Mouse (Mus musculus) small intestine, adult 2 months (tissue): ENCODE results near the gene Frk.

Experiments used
- CTCF ChIP-seq: fragments of 200-500 bp; IDR thresholded peaks from 2 replicates; pipeline ENCODE4 v1.5.1; 2012; ENCODE audit warnings: low read depth, mild to moderate bottlenecking, control low read depth, inconsistent platforms, low read length, moderate library complexity, mixed read lengths; ENCODE audit not compliant: insufficient replicate concordance, insufficient read length; ENCODE audit errors: extremely low read depth
- POLR2A ChIP-seq: fragments of 200-500 bp; IDR thresholded peaks from 2 replicates; pipeline ENCODE4 v1.6.1; 2012; ENCODE audit warnings: low read depth, mild to moderate bottlenecking, control low read depth, inconsistent platforms, low read length, moderate library complexity

DNA sequence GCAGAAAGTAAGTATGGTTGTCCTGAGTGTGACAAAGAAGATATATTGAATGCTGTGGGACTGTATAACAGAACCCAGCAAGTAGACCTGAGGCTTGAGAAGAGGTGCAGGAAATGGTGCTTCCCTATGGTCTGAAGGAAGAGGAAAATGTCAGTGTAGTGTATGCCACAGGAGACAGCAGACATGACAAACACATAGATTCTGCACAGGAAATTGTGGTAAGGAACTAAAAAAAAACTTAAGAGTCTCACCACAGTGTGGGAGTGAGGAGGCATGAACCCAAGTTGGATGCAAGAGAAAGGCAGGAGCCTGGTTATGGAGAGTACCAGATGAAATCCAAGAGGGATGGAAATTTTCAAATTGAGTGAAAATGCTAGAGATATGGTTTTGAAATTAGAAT is 132.3 kb downstream of the Frk start:
- TF ChIP-seq CTCF = no peak
- no peak for TF ChIP-seq POLR2A
